Mouse (Mus musculus) neural tube, embryonic 13.5 days (tissue): ENCODE data around the gene Btbd6. TPM values are rescaled to one million over a fixed set of nuclear protein-coding genes. Genes with fewer than 3 reads are reported as not detected.

Source experiments
- ATAC-seq: fragments of 200-750 bp; cut with Nextera tagmentation; 2 replicates; pipeline ENCODE4 v1.8.0; 2017; ENCODE audit warnings: low read depth, mild to moderate bottlenecking, moderate TSS enrichment, moderate library complexity
- H3K27ac ChIP-seq: fragments of 300-500 bp; sonication (generic); replicated peaks from 2 replicates; pipeline ENCODE4 v1.5.1; 2015; ENCODE audit warnings: moderate library complexity, mild to moderate bottlenecking, inconsistent platforms
- H3K27me3 ChIP-seq: fragments of 300-500 bp; sonication (generic); 2 replicates; pipeline ENCODE4 v1.6.1; 2015; ENCODE audit warnings: mild to moderate bottlenecking, inconsistent platforms
- H3K36me3 ChIP-seq: fragments of 300-500 bp; sonication (generic); 2 replicates; pipeline ENCODE4 v1.6.1; 2015; ENCODE audit warnings: mild to moderate bottlenecking, inconsistent platforms
- H3K4me1 ChIP-seq: fragments of 300-500 bp; sonication (generic); replicated peaks from 2 replicates; pipeline ENCODE4 v1.6.1; 2015; ENCODE audit warnings: inconsistent platforms
- H3K4me2 ChIP-seq: fragments of 300-500 bp; sonication (generic); 2 replicates; pipeline ENCODE4 v1.6.1; 2015; ENCODE audit warnings: inconsistent platforms, mild to moderate bottlenecking, moderate library complexity
- H3K4me3 ChIP-seq: fragments of 300-500 bp; sonication (generic); 2 replicates; pipeline ENCODE4 v1.5.1; 2015; ENCODE audit warnings: mild to moderate bottlenecking, inconsistent platforms
- H3K9ac ChIP-seq: fragments of 300-500 bp; sonication (generic); 2 replicates; pipeline ENCODE4 v1.6.1; 2015; ENCODE audit warnings: moderate library complexity, mild to moderate bottlenecking, inconsistent platforms
- H3K9me3 ChIP-seq: fragments of 300-500 bp; sonication (generic); 2 replicates; pipeline ENCODE4 v1.6.1; 2016; ENCODE audit warnings: inconsistent platforms
- WGBS: fragments of 180-500 bp; shearing (Covaris S2); methylation state at CpG from one replicate; pipeline ENCODE4 v1.1.7; 2015; 5-methylcytosine and 5-hydroxymethylcytosine counted together
- polyA plus RNA-seq: library from polyadenylated mRNA; unstranded; fragments of >200 nt; fragmentation: Nextera tagmentation; extraction: Ambion mirVana; gene quantifications from 2 replicates; pipeline ENCODE4 v1.2.1, GENCODE M21; 2015

Gene Btbd6
- polyA plus RNA-seq, 1 experiment from 2014 or later, result 41.4 TPM

DNA sequence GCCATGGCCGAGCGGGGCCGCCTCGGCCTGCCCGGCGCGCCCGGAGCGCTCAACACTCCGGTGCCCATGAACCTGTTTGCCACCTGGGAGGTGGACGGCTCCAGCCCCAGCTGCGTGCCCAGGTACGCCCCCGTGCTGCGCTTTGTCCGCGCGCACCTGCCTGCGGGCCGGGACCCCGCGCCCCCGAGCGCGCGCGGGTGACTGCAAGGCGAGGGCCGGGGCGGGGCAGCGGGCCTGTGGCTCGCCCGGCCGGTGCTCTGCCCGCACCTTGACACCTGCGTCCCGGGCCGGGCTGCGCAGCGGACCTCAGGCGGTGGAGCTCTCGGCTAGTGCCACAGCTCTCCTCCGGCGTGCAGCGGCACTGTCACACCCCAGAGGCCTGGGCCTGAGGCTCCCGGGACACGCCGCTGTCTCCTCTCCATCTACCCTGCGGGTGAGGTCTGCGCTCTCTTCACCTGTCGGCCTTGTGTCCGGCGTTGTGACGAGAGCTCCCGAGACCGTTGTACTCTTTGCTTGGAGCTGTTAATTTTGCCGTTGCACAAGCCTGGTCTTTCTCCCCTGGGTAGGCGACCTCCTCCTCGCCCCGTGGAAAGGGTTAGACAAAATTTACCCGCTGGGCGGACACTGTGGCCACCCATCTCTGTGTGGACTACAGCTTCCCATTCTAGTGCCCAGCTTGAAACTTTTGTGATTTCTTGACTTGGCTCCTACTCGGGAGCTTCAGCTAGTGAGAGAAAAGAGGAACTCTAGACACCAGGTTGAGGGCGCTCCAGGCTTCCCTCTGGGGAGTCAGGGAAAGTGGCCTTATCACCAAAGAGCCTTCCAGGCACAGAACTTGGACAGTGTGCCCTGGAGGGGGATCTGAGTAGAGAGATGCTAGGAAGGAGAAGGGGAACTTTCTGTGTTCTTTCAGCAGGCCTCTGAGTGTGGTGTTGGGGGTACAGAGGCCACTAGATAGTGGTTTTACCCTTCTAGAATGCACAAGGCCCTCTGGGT is 38.6 kb downstream of the Btbd6 start:
- H3K4me2 ChIP-seq, result peak overlapping the region; percentile 84
- H3K4me1 ChIP-seq, result peaks cover 52% of the 10 kb centered on the region
- no peaks in the 10 kb centered on the region for H3K27me3 ChIP-seq
- peak; percentile 32 for ATAC-seq
- WGBS, result under 1% methylated on average over 44 of the region's 64 CpGs
- no peaks in the 10 kb centered on the region for H3K9me3 ChIP-seq
- peak overlapping the region; percentile 91 for H3K4me3 ChIP-seq
- no peaks in the 10 kb centered on the region for H3K36me3 ChIP-seq
- H3K27ac ChIP-seq, result peak overlapping the region; percentile 86
- H3K9ac ChIP-seq, result peak overlapping the region; percentile 94

DNA sequence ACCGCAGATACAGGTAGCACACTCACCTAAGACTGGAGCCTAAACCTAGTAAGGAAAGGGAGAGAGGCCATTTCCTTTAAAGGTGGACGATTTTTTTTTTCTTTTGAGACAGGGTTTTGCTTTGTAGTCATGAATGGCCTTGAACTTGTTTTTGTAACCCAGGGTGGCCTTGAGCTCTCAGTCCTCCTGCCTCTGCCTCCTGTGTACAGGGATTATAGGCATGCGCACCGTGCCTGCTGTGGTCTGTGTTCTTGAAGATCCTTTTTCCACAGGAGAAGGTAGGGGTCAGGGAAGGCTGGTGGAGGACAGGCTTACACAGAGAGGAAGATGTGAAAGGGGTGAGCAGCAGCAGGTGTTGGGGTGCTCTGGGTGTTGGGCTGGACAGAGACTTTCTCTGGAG is 39.7 kb downstream of the Btbd6 start:
- 81% methylated on average over 4 of the region's 4 CpGs for WGBS
- H3K4me3 ChIP-seq, result peak overlapping the region; percentile 91; the same call in 1 of the 2 replicates
- H3K4me1 ChIP-seq, result peaks cover 52% of the 10 kb centered on the region
- no peaks in the 10 kb centered on the region for H3K27me3 ChIP-seq
- no peaks in the 10 kb centered on the region for H3K9me3 ChIP-seq
- H3K36me3 ChIP-seq, result peaks cover 4% of the 10 kb centered on the region
- peak overlapping the region; percentile 84 for H3K4me2 ChIP-seq
- no peak for ATAC-seq
- no peak overlapping the region for H3K27ac ChIP-seq
- peak overlapping the region; percentile 94 for H3K9ac ChIP-seq

DNA sequence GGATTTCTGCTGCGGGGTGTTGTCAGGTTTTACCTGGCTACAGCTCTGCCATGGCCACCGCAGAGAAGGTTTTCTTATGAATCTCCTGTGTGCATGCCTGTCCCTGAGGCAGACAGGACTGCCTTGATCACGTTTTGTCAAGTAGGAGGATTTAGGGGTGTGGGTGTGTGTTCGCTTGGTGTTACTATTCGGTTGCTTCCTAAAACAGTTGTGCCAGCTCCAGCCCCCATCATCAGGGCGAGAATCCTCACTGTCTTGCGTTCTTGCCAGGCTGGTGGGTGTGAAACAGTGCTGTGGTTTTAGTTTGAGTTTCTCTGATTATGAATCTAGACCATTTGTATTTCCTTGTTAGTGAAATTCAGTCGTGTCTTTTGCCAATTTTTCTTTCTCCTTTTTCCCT is 40.7 kb downstream of the Btbd6 start:
- no peak overlapping the region for H3K4me3 ChIP-seq
- WGBS, result 76% methylated on average over 8 of the region's 8 CpGs

DNA sequence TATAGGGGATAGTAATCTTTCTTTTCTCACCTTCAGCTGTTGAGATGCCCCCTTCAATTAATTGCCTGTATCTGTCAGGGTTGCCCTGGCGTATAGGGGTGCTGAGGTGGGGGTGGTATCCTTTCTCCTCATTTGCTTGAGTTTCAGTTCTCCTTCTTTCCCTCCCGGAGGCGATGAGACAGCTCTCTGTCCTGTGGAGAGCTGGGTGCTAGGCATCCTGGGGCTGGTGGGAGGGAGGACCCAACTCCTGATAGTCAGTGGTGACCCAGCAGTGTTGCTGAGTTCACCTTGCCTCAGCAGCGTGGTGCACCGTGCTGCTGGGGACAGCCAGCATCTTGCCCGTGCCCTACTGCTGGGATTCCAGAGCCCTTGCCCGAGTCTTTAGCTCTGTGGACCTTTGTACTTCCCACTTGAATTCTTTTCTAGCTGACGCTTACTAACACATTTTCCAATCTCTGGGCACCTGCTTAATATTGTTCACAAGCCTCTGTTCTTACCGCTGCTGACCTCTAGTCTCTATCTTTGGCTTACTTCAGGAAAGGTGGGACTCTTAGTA is 41.2 kb downstream of the Btbd6 start:
- H3K4me2 ChIP-seq, result no peak overlapping the region
- H3K9me3 ChIP-seq, result no peaks in the 10 kb centered on the region
- 0 out of 2 replicates have a peak overlapping the region, but pooled peaks have one; percentile 3 for H3K9ac ChIP-seq
- no peak overlapping the region for H3K27ac ChIP-seq
- H3K27me3 ChIP-seq, result no peaks in the 10 kb centered on the region
- ATAC-seq, result no peak
- H3K4me1 ChIP-seq, result peaks cover 51% of the 10 kb centered on the region
- no peak overlapping the region for H3K4me3 ChIP-seq
- H3K36me3 ChIP-seq, result peaks cover 12% of the 10 kb centered on the region
- 82% methylated on average over 9 of the region's 9 CpGs for WGBS

More for the DNA sequence above, 40.7 kb downstream of the Btbd6 start:
- Histone ChIP-seq H3K36me3 (peaks cover 11% of the 10 kb centered on the region), H3K9ac (peak overlapping the region; percentile 56), H3K27me3 (no peaks in the 10 kb centered on the region), H3K4me2 (peak overlapping the region; percentile 30), H3K4me1 (peaks cover 52% of the 10 kb centered on the region), H3K27ac (no peak overlapping the region), H3K9me3 (no peaks in the 10 kb centered on the region)
- ATAC-seq, result no peak

DNA sequence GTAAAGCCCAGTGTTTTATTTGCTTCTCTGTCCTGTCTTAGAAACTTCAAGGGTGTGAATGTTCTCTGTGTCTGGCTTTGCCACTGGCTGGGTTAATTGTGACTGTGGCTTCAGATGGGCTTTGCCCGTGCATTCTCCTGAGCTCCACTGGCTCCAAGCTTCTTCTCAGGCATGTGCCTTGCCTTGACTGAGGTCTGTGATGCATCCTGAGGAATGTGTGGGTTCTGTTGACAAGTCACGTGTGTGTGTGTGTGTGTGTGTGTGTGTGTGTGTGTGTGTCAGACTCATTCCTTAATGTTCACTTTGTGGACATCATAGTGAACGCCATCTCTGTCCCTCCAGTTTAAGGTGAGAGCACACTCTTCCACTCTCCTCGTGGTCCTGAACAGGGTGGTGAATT is 42.5 kb downstream of the Btbd6 start:
- Histone ChIP-seq H3K27ac (no peak overlapping the region), H3K27me3 (no peaks in the 10 kb centered on the region), H3K4me2 (no peak overlapping the region), H3K4me1 (peaks cover 46% of the 10 kb centered on the region), H3K4me3 (no peak overlapping the region), H3K9me3 (no peaks in the 10 kb centered on the region), H3K9ac (no peak overlapping the region), H3K36me3 (peaks cover 21% of the 10 kb centered on the region)
- 90% methylated on average over 4 of the region's 4 CpGs for WGBS
- ATAC-seq, result no peak

DNA sequence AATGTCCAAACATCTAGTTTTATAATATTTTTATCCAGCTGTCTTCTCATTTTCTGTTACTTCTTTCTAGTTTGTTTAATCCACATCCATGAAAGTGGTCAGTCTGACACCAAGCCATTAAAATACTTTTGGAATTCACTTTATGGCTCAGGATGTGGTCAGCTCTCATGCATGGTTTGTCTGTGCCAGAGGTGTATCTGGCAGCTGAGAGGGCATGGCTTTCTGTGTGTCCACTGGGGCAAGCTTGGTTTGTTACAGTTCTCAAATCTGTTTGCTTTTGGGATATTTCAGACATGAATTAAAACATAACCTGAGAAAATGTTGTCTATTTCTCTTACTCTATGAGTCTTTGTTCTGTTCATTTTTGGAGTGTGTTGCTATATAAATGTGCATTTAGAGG is 45.2 kb downstream of the Btbd6 start:
- Histone ChIP-seq H3K27ac (no peak overlapping the region), H3K9ac (no peak overlapping the region), H3K36me3 (peaks cover 34% of the 10 kb centered on the region), H3K4me1 (peaks cover 29% of the 10 kb centered on the region), H3K4me2 (no peak overlapping the region), H3K27me3 (no peaks in the 10 kb centered on the region), H3K4me3 (no peak overlapping the region), H3K9me3 (no peaks in the 10 kb centered on the region)
- ATAC-seq, result no peak

DNA sequence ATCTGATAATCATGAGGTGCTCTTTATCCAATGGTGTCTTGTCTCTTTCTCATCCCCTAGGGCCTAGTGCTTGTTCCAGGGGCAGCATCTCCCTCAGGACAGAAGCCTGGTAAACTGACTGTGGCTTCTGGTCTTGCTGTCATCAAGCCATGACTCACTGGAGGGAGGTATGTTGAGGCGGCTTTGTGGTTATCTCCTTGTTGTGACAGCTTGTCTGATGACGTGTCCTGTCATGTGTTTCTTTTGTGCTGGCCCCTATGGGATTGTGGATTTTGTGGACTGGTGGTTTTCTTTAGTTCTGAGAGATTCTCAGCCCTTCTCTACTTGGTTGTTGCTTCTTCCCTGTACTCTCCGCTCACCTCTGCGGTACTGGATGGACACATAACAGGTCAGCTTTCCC is 46.8 kb downstream of the Btbd6 start:
- Histone ChIP-seq H3K9ac (no peak overlapping the region), H3K4me3 (no peak overlapping the region), H3K4me1 (peaks cover 23% of the 10 kb centered on the region), H3K9me3 (no peaks in the 10 kb centered on the region), H3K27ac (no peak overlapping the region), H3K27me3 (no peaks in the 10 kb centered on the region), H3K4me2 (no peak overlapping the region), H3K36me3 (peaks cover 36% of the 10 kb centered on the region)
- ATAC-seq, result no peak
- 83% methylated on average over 4 of the region's 4 CpGs for WGBS

DNA sequence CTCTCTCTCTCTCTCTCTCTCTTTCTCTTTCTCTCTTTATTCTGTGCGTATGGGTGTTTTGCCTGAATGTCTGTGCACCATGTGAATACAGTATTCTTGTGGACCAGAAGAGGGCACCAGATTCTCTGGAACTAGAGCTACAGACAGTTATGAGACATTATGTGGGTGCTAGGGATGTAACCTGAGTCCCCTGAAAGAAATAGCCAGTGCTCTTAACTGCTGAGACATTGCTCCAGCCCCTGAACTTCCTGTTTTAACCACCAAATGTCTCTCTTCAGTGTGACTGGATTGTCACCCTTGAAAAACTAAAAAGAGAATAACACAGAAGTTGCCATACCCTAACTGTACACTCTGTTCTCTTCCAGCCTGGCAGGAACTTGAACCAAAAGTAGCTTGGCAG is 50.3 kb downstream of the Btbd6 start:
- no peaks in the 10 kb centered on the region for H3K9me3 ChIP-seq
- no peak overlapping the region for H3K9ac ChIP-seq
- no peaks in the 10 kb centered on the region for H3K27me3 ChIP-seq
- no peak for ATAC-seq
- no peak overlapping the region for H3K27ac ChIP-seq
- no peak overlapping the region for H3K4me3 ChIP-seq
- no peak overlapping the region for H3K4me2 ChIP-seq
- H3K36me3 ChIP-seq, result peaks cover 28% of the 10 kb centered on the region
- WGBS, result 93% methylated on average over 1 of the region's 1 CpGs
- H3K4me1 ChIP-seq, result peaks cover 48% of the 10 kb centered on the region

DNA sequence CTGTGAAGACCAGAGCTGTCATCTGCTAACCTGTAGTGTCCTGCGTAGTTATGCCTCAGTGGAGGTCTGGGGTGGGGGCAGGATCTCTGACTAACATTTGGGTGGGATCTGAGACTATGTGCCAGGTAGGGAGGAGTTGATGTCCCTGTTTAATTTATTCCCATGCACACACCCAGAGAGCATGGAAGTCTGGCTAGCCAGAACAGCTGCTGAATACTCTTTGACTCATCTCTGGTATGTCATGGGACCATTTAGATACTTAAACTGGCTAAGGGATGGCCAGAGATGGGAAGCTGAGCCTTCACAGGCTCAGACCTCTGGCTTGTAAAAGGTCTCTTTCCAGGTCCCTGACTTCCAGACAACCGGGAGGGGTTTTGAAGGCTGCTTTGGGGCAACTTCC is 51.2 kb downstream of the Btbd6 start:
- Histone ChIP-seq H3K4me2 (no peak overlapping the region), H3K27ac (0 out of 2 replicates have a peak overlapping the region, but pooled peaks have one; percentile 49), H3K27me3 (no peaks in the 10 kb centered on the region), H3K9me3 (no peaks in the 10 kb centered on the region), H3K36me3 (peaks cover 25% of the 10 kb centered on the region), H3K4me3 (no peak overlapping the region), H3K9ac (no peak overlapping the region), H3K4me1 (peaks cover 58% of the 10 kb centered on the region)
- 87% methylated on average over 2 of the region's 2 CpGs for WGBS
- ATAC-seq, result no peak

DNA sequence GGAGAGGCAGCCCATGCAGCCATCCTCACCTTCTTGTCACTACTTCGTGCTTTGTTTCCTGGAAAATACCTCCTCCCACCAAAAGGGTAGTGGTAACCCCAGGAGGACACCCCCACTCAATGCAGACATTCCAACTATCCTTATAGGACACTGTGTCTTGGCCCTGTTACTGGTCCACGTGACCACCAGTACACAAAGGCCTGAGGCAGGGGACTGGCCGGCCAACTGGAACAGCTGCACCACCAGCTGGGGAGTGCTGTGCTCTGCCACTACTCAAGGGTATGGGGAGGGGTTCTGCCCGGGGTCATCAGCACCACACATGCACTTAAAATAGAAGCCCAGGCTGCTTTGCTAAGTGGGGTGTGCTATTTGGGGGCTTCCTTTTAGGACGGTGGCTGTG is 51.8 kb downstream of the Btbd6 start:
- H3K27ac ChIP-seq, result peak overlapping the region; percentile 49
- no peak overlapping the region for H3K4me2 ChIP-seq
- H3K36me3 ChIP-seq, result peaks cover 22% of the 10 kb centered on the region
- peak; percentile 13; the same call in 1 of the 2 replicates for ATAC-seq
- H3K9ac ChIP-seq, result no peak overlapping the region
- H3K4me1 ChIP-seq, result peaks cover 61% of the 10 kb centered on the region
- no peak overlapping the region for H3K4me3 ChIP-seq
- 34% methylated on average over 5 of the region's 5 CpGs for WGBS
- no peaks in the 10 kb centered on the region for H3K9me3 ChIP-seq
- H3K27me3 ChIP-seq, result no peaks in the 10 kb centered on the region
